Mouse (Mus musculus): Measurements from ENCODE around the gene Efna5. TPM values are rescaled to one million over a fixed set of nuclear protein-coding genes. Genes with fewer than 3 reads are reported as not detected.

Efna5 gene
- 59.8 and 74.6 TPM in 2 replicates for polyA plus RNA-seq (2015; fragmentation: Nextera tagmentation; extraction: Ambion mirVana)

DNA sequence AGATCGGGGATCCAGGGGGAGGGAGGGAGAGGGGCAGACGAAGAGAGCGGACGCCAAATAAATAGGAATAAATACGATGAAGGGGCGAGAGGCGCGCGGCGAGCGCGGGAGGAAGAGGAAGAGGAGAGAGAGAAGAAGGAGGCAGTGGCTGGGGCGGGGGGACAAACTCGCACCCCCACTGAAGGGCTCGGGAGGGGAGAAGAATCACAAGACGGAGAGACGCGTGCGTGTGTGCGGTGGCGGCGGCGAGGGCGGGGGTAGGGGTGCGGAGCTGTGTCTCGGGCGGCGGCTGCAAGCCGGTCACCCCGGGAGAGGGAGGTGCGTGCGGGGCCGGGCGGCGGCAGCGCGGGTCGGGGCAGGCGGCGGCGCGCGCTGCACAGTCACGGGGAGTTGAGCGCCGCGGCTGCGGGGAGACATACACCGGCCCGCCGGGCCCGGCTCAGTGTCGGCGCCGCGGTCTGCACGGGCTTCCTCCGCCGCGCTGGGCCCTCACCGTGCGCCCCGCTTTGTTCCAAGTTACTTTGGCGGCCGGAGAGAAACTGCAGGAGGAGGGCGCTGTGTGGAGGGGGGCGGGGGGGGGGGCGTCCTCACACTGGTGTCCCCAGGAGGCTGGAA, at the start of gene Efna5:
Gene Efna5, minus strand, starts transcription at position 142 of the 615 bp plus-strand sequence.
- under 1% methylated on average over 59 of the region's 68 CpGs for WGBS
- H3K27ac ChIP-seq: peak within 1 kb of the TSS; percentile 93
- peak within 1 kb of the TSS; percentile 85 for H3K4me2 ChIP-seq
- no peaks in the 10 kb centered on the region for H3K36me3 ChIP-seq (replicated peaks)
- ATAC-seq (replicated peaks): peak; percentile 28
- peaks cover 13% of the 10 kb centered on the region; the same call in 1 of the 2 replicates for H3K4me1 ChIP-seq
- peak within 1 kb of the TSS; percentile 83 for H3K9ac ChIP-seq
- no peaks in the 10 kb centered on the region for H3K9me3 ChIP-seq
- no peaks in the 10 kb centered on the region for H3K27me3 ChIP-seq (replicated peaks)
- peak within 1 kb of the TSS; percentile 96 for H3K4me3 ChIP-seq

DNA sequence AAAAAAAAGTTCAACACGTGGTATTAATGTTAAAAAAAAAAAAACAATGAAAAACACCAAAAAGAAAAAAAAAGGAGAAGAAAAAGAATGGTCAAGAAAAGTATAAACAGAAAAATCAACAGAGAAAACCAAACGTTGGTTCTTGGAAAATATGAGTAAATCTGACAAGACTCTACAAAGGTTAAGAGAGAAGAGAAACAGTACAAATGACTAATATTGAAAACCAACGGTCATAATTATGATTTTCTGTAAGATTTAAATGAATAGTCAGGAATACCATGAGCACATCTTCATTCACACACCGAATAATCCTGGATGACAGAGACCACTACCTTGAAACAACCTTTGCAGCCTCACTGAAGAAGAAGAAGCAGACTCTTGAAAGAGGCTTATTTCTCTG, 34.2 kb upstream of the Efna5 start:
- no peak for ATAC-seq (replicated peaks)
- Histone ChIP-seq H3K9ac (no peak overlapping the region), H3K27me3 (replicated peaks) (no peaks in the 10 kb centered on the region), H3K9me3 (no peaks in the 10 kb centered on the region), H3K4me3 (no peak overlapping the region), H3K4me1 (no peaks in the 10 kb centered on the region), H3K36me3 (replicated peaks) (no peaks in the 10 kb centered on the region), H3K4me2 (no peak overlapping the region), H3K27ac (no peak overlapping the region)
- WGBS: 80% methylated on average over 4 of the region's 4 CpGs

DNA sequence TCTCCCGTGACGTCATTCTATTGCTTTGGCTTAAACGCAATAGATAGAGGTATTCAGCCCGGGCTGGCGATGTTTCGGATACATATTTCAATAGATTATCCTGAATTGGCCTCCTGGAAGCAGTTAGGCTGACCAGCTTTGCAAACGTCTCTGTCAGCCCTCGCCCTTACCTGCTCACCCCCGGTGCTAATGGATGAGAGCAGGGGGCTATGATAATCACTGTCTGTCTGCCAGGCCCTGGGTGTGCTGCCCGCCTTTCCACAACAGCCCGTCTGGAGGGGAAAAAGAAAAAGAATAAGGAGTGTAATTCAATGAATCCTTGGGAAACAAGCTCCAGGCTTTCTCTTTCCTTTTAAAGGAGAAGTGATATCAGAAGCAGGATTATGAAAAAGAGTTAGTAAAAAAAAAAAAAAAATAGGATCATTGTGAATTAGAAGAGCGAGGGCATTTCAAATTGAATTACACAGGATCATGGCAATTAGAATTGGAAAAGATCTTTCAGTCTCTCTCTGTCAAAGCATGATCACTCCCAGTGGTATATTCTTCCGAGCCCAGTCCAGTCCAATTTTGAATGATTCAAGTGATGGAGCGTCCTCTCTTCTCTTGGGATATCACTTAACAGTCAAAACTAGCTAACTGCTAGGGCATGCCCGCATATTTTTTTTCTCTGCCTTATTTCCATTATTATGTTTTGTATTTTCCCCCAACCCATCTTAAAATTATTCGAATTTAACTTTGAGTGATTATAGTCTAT, 24.8 kb upstream of the Efna5 start:
- Histone ChIP-seq H3K4me1 (peaks cover 11% of the 10 kb centered on the region), H3K36me3 (replicated peaks) (no peaks in the 10 kb centered on the region), H3K4me2 (peak overlapping the region; percentile 28; the same call in 1 of the 2 replicates), H3K27ac (peak overlapping the region; percentile 57), H3K27me3 (replicated peaks) (no peaks in the 10 kb centered on the region), H3K9ac (no peak overlapping the region; the same call in 1 of the 2 replicates), H3K9me3 (no peaks in the 10 kb centered on the region), H3K4me3 (peak overlapping the region; percentile 7; the same call in 1 of the 2 replicates)
- 34% methylated on average over 16 of the region's 16 CpGs for WGBS
- ATAC-seq (replicated peaks): peak; percentile 73

DNA sequence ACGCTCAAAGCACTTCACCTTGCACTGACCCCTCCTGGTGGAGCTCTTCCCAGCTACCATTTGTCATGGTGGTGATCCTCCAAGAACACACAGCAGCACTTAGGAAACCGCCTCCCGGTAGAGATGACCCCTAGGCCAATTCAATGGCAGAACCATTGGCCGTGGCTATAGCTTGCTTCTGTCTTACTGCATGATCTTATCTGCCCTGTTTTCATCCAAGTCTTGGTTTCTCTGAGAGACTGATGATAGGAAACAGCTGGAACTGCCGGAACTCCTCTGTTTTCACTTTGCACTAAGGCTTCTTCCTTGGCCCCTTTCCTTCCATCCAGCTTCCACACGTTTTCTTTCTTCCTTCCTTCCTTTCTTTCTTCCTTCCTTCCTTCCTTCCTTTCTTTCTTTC, 17.9 kb upstream of the Efna5 start:
- H3K27me3 ChIP-seq (replicated peaks): no peaks in the 10 kb centered on the region
- no peak overlapping the region for H3K4me3 ChIP-seq
- no peaks in the 10 kb centered on the region for H3K4me1 ChIP-seq
- H3K27ac ChIP-seq: no peak overlapping the region
- no peak overlapping the region for H3K4me2 ChIP-seq
- no peaks in the 10 kb centered on the region for H3K9me3 ChIP-seq
- no peaks in the 10 kb centered on the region for H3K36me3 ChIP-seq (replicated peaks)
- WGBS: 83% methylated on average over 6 of the region's 6 CpGs
- no peak overlapping the region for H3K9ac ChIP-seq
- no peak for ATAC-seq (replicated peaks)

DNA sequence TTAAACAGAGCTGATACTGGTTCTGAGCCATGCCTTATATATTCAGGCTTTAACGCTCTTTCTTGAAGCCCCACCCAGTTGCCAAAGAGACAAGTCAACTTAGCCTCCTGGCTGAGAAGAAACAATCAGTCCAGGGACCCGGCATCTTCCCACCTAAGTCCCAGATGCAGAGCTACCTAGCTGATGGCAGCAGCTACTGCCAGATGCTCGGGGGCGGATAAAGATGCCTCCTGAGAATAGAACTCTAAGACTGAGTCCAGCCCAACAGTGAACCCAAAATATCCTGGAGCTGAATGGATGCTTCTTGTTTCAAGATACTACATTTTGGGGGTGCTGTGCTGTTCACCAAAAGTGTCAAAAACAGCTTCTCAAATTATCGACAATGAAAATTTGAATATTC, 8.9 kb upstream of the Efna5 start:
- Histone ChIP-seq H3K9me3 (no peaks in the 10 kb centered on the region), H3K27ac (no peak overlapping the region), H3K4me3 (no peak overlapping the region), H3K36me3 (replicated peaks) (no peaks in the 10 kb centered on the region), H3K4me2 (no peak overlapping the region), H3K27me3 (replicated peaks) (no peaks in the 10 kb centered on the region), H3K4me1 (no peaks in the 10 kb centered on the region), H3K9ac (no peak overlapping the region)
- no peak for ATAC-seq (replicated peaks)
- 87% methylated on average over 5 of the region's 5 CpGs for WGBS

DNA sequence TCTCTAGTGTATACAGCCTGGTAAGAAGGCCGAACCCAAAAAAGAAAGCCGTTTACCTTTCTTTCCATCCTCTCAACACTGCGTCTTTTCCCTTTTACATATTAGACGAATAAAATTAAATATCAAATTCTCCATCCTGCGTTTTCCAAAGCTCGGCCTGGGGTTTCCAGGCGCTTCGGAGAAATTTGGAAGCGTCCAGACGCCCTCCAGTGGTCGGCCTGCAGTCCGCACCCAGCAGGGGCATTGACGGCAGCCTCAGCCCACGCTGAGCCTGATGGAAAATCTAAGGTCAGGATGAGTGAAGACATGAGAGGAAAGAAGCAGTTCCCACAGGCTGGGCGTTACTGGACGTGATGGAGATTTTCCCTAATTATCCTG, 3.0 kb upstream of the Efna5 start:
- WGBS: under 1% methylated on average over 16 of the region's 16 CpGs
- Histone ChIP-seq H3K27ac (peak overlapping the region; percentile 93), H3K9ac (peak overlapping the region; percentile 83), H3K4me3 (peak overlapping the region; percentile 96), H3K4me2 (peak overlapping the region; percentile 85), H3K27me3 (replicated peaks) (no peaks in the 10 kb centered on the region), H3K36me3 (replicated peaks) (no peaks in the 10 kb centered on the region), H3K4me1 (peaks cover 6% of the 10 kb centered on the region; the same call in 1 of the 2 replicates), H3K9me3 (no peaks in the 10 kb centered on the region)
- ATAC-seq (replicated peaks): no peak

DNA sequence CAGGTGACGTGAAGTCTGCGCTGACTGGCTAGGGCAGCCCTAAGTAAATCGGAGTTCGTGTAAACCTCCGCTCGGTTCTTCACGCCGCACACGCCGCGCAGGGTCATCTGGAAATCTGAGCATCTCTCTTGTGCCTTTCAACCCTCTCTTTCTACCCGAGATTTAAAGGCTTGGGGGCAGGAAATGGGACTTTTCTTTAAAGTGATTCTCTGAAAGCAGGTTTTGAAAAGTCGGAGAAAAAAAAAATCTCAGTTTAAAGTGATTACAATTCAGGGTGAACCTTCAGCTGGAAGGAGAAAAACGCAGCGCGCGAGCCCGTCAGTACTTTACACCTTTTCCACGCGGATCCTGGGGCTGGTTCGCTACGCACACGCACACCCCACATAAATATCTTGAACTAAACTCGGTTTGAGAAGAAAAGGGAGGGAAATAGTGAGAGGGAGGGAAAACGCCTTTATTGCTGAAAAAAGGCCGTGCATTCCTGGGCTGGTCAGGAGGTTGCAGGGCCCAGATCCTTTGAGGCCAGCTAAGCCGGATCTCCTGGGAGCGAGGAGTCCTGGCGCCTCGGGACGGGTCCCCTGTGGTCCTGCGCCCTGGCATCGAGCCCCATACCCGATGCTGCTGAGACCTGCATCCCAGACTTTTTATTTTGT, 2.5 kb upstream of the Efna5 start:
- Histone ChIP-seq H3K4me3 (peak overlapping the region; percentile 96), H3K27ac (peak overlapping the region; percentile 93), H3K9ac (peak overlapping the region; percentile 83), H3K4me2 (peak overlapping the region; percentile 85), H3K4me1 (peaks cover 6% of the 10 kb centered on the region; the same call in 1 of the 2 replicates), H3K36me3 (replicated peaks) (no peaks in the 10 kb centered on the region), H3K9me3 (no peaks in the 10 kb centered on the region), H3K27me3 (replicated peaks) (no peaks in the 10 kb centered on the region)
- WGBS: under 1% methylated on average over 34 of the region's 34 CpGs
- peak; percentile 11; the same call in 1 of the 2 replicates for ATAC-seq (replicated peaks)

DNA sequence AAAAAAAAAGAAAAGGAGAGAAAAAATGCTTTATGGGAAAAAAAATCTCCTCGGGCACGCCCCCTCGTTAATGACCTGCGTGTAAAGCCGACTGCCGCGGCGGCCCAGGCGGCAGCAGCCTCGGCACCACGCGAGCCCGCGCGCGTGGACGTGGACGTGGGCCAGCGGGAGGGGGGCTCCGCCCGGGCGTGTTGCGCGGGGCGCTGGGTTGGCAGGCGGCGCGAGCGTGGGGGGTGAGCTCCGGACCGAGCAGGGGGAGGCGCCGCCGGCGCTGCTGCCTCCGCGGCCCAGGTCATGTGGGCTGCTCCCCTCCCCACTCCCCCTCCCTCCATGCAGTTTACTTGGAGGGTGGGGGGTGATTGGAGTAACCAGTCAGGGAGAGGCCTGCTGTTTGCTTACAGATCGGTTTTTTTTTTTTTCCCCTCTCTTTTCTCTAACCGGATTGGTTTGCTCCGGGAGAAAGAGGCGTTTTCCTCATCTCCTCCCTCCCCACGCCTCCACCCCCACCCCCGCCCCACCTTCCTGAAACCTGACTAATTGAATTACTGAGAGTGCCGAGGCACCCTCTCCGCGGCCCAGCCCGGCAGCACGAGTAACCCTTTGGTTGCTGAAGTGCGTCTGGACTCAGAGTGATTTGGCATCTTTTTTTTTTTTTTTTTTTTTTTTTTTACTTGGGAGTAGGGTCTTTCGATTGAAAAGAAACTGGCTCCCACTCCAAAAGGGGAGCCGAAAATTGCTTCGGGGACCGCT, 1.8 kb upstream of the Efna5 start:
- under 1% methylated on average over 50 of the region's 53 CpGs for WGBS
- H3K27me3 ChIP-seq (replicated peaks): no peaks in the 10 kb centered on the region

DNA sequence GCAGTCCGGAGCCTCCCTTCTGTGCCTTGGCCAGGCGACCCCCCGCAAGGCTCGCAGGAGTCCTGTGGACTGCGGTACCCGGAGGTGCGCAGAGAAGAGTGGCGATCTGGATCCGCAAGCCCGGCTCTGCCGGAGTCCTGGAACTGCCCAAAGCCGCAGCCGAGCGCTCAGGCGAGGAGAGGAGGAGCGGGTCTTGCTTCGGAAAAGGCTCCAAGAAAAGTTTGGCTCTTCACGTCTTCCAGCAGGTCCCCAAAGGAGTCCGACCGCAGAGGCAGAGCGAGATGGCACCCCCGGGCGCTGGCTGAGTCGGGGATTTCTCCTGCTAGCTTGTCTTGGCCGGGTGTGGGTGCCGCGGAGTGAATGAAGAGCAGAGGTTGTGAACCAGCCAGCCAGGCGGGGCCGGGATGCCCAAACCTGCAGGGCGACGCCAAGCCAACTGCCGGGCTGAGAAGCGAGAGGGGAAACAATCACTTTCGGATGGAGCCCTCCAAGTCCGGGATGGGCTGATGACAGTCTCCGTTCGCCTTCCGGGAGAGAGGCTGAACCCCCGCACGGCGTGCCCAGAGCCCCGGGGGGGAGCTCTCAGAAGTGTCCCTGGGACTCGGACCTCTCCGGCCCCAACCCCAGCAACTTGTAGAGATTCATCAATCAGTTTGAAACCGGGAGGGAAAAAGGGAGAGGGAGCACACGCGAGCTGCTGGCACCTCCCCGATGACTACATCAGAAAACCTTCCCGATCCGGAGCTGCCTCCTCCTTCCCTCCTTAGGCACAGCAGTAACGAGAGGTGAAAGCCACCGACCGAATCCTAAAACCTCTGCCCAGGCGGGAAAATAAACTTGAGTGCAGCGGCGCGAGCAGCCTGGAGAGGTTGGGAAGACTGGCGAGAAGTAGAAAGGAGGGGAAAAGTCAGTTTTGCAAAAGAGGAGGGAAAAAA, 941 bp upstream of the Efna5 start:
- Histone ChIP-seq H3K36me3 (replicated peaks) (no peaks in the 10 kb centered on the region), H3K4me1 (peaks cover 10% of the 10 kb centered on the region; the same call in 1 of the 2 replicates), H3K9me3 (no peaks in the 10 kb centered on the region), H3K27ac (peak overlapping the region; percentile 93), H3K4me2 (peak overlapping the region; percentile 85), H3K4me3 (peak overlapping the region; percentile 96), H3K9ac (peak overlapping the region; percentile 83), H3K27me3 (replicated peaks) (no peaks in the 10 kb centered on the region)
- under 1% methylated on average over 58 of the region's 58 CpGs for WGBS
- peak; percentile 34 for ATAC-seq (replicated peaks)

More for the DNA sequence above, 1.8 kb upstream of the Efna5 start:
- Histone ChIP-seq H3K9ac (peak overlapping the region; percentile 83), H3K4me2 (peak overlapping the region; percentile 85), H3K4me1 (peaks cover 6% of the 10 kb centered on the region; the same call in 1 of the 2 replicates), H3K9me3 (no peaks in the 10 kb centered on the region), H3K4me3 (peak overlapping the region; percentile 96), H3K36me3 (replicated peaks) (no peaks in the 10 kb centered on the region), H3K27ac (peak overlapping the region; percentile 93)
- peak; percentile 84 for ATAC-seq (replicated peaks)

DNA sequence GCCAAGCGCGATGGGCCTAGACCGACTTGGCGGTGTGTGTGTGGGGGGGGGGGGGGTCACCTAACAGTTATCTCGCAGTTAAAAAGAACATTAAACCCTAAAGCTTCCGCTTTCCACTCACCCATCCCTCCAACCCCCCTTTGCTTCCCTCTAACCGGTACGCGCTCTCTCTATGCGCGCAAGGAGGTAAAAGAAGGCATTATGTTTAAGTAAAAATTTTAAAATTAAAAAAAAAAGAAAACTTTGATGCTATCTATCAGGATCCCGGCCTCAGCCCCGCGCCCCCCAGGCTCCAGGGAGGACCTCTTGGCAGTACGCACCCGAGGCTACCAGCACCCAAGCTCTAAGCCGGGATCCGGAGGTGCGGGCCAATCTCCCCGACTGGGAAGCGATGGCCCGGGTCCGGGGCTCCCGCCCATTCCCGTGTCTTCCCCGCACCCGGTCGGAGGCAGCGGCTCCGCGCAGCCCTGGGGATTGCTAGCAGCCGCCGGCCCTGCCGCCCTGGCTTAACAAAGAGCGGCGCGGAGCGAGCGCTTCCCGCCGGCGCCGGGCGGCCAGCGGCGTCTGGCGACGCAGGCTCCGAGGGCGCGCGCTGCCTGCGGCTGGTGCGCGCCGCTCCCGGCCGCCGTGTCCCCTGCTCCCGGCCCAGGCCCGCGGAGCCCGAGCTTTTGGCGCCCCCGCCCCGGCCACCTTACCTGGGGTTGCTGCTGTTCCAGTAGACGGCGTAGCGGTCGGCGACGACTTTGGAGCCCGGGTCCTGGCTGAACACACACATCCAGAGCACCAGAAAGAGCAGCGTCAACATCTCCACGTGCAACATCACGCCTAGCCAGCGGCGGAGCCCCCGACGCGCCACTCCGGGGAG, 574 bp downstream of the Efna5 start:
- H3K4me2 ChIP-seq: peak overlapping the region; percentile 85
- H3K27ac ChIP-seq: peak overlapping the region; percentile 93
- H3K9me3 ChIP-seq: no peaks in the 10 kb centered on the region
- peak overlapping the region; percentile 96 for H3K4me3 ChIP-seq
- no peaks in the 10 kb centered on the region for H3K36me3 ChIP-seq (replicated peaks)
- no peaks in the 10 kb centered on the region for H3K27me3 ChIP-seq (replicated peaks)
- peak overlapping the region; percentile 83 for H3K9ac ChIP-seq
- ATAC-seq (replicated peaks): peak; percentile 29
- peaks cover 17% of the 10 kb centered on the region for H3K4me1 ChIP-seq
- under 1% methylated on average over 82 of the region's 82 CpGs for WGBS

Data from midbrain, embryonic 15.5 days (tissue).